Mouse (Mus musculus) heart, postnatal 10 days (tissue): Measurements from ENCODE around the gene Gm1330. TPM values are rescaled to one million over a fixed set of nuclear protein-coding genes. Genes with fewer than 3 reads are reported as not detected.
"Not testable (repeated sequence)": the region's sequence is repeated elsewhere in the genome, so short reads cannot be mapped to it uniquely, and the experiment has no call there.

Source experiments
- DNase-seq, 2 experiments: peaks; one replicate each; pipeline ENCODE4 v3.0.0; 2021
- intact Hi-C: fragments of 180-260 bp; cut with DNase I; formaldehyde crosslinking; loops from one replicate; pipeline ENCODE4 v1.15.1; 2025
- total RNA-seq, 2 experiments: library from RNA; stranded (reverse); gene quantifications; 2 replicates each; pipeline ENCODE4 v1.2.3; 2021

Gene Gm1330
- not detected for total RNA-seq

GRCm38 (mm10) chr2:149003151-149003550, at the start of gene Gm1330:
Gene Gm1330 (minus strand): TSS chr2:149003251.
- no peak for DNase-seq
- intact Hi-C loops: loop anchor here (1.0 kb wide), 1 partner anchor 72 kb away; no protein-coding TSS in a partner anchor

- intact Hi-C loops, DNase-seq: not testable (repeated sequence)
Observed at GRCm38 (mm10) chr2:149017137-149017536, 14.1 kb upstream of the Gm1330 start, which contains the start of gene Gm10750. Gene Gm10750 (minus strand): TSS chr2:149017237.

- no peak for DNase-seq
- intact Hi-C loops: no loop called here
Observed at GRCm38 (mm10) chr2:149004826-149005225, 1.8 kb upstream of the Gm1330 start.

- DNase-seq: no peak
- intact Hi-C loops: no loop called here
Observed at GRCm38 (mm10) chr2:148995133-148995532, 7.9 kb downstream of the Gm1330 start.

Other genes with a start within 250 kb of the Gm1330 start
- not detected for gene Cst11, start 231.8 kb downstream of the Gm1330 start, total RNA-seq
- gene 8030411F24Rik, start 221.2 kb downstream of the Gm1330 start, total RNA-seq: not detected
- 1 to 10 TPM; 1.1 to 1.4 TPM for gene Cst12, start 213.9 kb downstream of the Gm1330 start, total RNA-seq
- not detected for gene Cst8, start 204.5 kb downstream of the Gm1330 start, total RNA-seq
- gene Cst13, start 183.2 kb downstream of the Gm1330 start, total RNA-seq: not detected
- gene Cst9, start 168.1 kb downstream of the Gm1330 start, total RNA-seq: 1 to 10 TPM; 2.3 to 4.0 TPM
- gene 9230104L09Rik, start 138.2 kb downstream of the Gm1330 start, total RNA-seq: under 1 TPM in 1 of 2 experiments, not detected in 1; 0.43 TPM
- gene Cst3, start 127.6 kb downstream of the Gm1330 start, total RNA-seq: 100 to 1,000 TPM; 775 to 820 TPM
- not detected for gene Gm10750, start 14.0 kb upstream of the Gm1330 start, total RNA-seq